Mouse (Mus musculus) heart, postnatal 36 days (tissue): ENCODE measurements at regions not wholly inside any gene's neighbourhood (a gene's known extent, or its start where the extent isn't known, plus 50 kb on each side); places are given as distances from the start of the nearest gene placed in this dataset.
"Not testable (repeated sequence)": the region's sequence is repeated elsewhere in the genome, so short reads cannot be mapped to it uniquely, and the experiment has no call there.

Experiments used
- DNase-seq, 2 experiments: peaks; one replicate each; pipeline ENCODE4 v3.0.0; 2021 to 2022
- intact Hi-C: fragments of 180-260 bp; cut with DNase I; formaldehyde crosslinking; loops from one replicate; pipeline ENCODE4 v1.15.1; 2025

GRCm38 (mm10) chr14:112534971-112535370 is 779.4 kb upstream of the Tpm3-rs7 start:
- intact Hi-C loops, DNase-seq: not testable (repeated sequence)

GRCm38 (mm10) chr14:112535914-112536313 is 778.5 kb upstream of the Tpm3-rs7 start:
- intact Hi-C loops: no loop called here

DNA sequence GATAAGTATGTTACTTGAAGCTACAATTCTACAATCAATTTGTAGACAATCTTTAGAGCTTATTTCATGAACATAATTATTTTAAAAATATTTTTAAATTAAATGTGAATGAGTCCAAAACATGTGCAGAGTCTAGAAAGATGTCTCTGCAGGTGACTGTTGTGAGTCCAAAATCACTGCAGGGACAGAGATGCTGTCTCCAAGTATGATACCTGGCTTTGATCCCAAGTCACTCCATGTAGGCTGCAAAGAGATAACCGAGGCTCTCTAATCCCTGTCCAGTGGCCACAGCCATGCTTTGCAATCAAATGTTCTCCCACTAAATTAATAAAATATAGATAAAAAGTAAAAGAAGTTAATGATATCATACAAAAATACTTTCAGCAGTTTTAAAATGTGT is 772.1 kb upstream of the Tpm3-rs7 start:
- DNase-seq: no peak

More at GRCm38 (mm10) chr14:112535914-112536313, 778.5 kb upstream of the Tpm3-rs7 start:
- no peak for DNase-seq

DNA sequence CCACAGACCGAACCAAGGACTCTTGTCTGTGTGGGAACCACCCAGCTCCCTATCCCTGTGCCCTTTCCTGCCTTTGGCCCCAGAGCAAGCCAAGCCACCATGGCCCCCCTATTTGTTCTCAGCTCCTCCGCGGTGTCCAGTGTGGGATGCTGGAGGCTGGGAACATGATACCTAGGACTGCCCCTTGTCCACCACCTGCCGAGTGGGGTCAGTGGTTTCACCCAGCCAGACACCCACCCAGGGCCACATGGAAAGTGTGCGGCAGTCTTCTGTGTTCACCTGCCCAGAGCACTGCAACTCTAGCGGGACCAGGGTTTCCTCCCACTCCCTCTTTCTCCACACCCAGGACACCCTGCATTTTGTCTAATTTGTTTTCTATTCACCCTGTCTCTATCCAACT is 765.6 kb upstream of the Tpm3-rs7 start:
- intact Hi-C loops: no loop called here

More for the DNA sequence above, 772.1 kb upstream of the Tpm3-rs7 start:
- intact Hi-C loops: no loop called here

DNA sequence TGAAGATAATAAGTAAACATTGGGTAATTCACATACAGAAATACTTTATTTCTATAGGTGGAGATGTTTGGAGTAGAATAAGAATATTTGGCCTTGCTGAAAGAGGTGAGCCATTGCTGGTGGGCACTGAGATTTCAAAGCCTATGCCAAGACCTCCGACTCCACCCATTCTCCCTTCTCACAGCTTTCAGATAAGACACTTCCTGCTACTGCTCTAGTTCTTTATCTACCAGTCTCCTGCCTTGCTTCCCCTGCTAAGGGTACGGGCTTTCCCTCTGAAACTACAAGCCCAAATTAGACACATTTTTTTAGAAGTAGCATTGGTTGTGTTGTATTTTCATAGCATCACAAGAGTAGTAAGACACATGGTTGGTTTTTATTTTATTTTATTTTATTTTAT is 752.2 kb upstream of the Tpm3-rs7 start:
- intact Hi-C loops: no loop called here
- no peak for DNase-seq

More for the DNA sequence above, 765.6 kb upstream of the Tpm3-rs7 start:
- DNase-seq: no peak

DNA sequence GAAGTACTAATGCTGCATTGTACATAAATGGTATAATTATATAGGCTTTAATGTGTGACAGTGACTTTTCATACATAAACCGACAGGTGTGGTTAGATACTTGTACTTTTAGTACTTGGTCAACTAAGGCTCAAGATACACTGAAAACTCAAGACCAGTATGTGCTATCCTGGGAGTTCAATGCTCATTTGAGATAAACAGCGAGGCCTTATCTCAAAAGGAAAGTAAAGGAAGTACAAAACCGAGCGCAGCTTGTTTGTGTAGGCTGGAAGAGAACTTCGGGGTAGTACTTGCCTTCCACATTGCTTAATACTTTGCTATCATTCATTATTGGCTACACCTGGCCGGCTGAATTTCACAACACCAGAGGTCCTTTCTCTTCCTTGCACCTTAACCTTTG is 719.7 kb upstream of the Tpm3-rs7 start:
- no peak for DNase-seq
- intact Hi-C loops: loop anchor here (1.0 kb wide), 1 partner anchor 10 kb away; no protein-coding TSS in a partner anchor

- intact Hi-C loops: no loop called here
- DNase-seq: no peak
These were observed 693.7 kb upstream of the Tpm3-rs7 start for GRCm38 (mm10) chr14:112620701-112621100.

DNA sequence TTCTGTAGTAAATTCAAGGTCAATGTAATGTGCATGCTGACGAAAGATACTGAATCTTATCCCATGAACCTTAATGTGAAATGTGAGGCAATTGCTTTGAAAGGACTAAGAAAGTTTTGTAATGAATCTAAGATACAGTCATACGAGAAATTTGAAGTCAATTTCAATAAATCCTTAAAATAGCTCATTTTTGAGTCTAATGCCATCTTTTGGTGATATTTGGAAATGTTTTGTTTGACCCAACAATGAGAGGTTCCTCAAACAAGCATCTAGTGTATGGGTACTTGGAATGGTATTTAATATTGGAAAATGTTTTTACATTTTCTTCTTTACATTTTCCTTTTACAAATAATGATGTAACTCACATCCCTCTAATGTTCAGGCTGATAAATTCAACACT is 656.8 kb upstream of the Tpm3-rs7 start:
- intact Hi-C loops: no loop called here
- no peak for DNase-seq

- intact Hi-C loops: no loop called here
- no peak for DNase-seq
These were observed 654.6 kb upstream of the Tpm3-rs7 start for GRCm38 (mm10) chr14:112659819-112660218.

GRCm38 (mm10) chr14:112680684-112681083 is 633.7 kb upstream of the Tpm3-rs7 start:
- no peak for DNase-seq
- intact Hi-C loops: no loop called here

DNA sequence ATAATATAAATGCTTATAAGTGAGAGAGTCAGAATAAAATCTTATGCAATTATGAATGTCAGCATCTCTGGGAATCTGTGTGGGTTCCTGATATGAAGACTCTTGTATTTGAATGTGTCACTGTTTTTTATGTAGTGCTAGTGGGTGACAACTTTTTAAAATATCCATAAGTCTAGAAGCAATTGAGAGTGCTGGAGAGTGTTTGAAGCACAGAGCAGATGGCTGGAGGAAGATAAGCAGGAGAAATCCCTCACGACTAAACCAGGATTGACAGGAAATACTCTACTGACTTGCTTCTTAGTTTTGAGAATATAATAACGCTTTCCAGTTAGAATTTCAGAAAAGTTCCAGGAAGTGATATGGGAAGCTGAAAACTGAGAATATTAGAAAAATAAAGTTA is 628.4 kb upstream of the Tpm3-rs7 start:
- intact Hi-C loops: no loop called here

GRCm38 (mm10) chr14:112719513-112719912 is 594.9 kb upstream of the Tpm3-rs7 start:
- intact Hi-C loops: no loop called here
- no peak for DNase-seq

More for the DNA sequence above, 628.4 kb upstream of the Tpm3-rs7 start:
- DNase-seq: no peak
